Mouse (Mus musculus) brain, embryonic 18.5 days (tissue): ENCODE results near the gene Arid5b.

Source experiments
- DNase-seq: peaks from one replicate; pipeline ENCODE4 v3.0.0-alpha.2; 2012; ENCODE audit warnings: low read depth, low spot score

Gene Arid5b

GRCm38 (mm10) chr10:68269789-68270188, 8.8 kb downstream of the Arid5b start:
- DNase-seq: no peak

GRCm38 (mm10) chr10:68268629-68269028, 9.9 kb downstream of the Arid5b start:
- no peak for DNase-seq

GRCm38 (mm10) chr10:68263969-68264688, 14.4 kb downstream of the Arid5b start:
- no peak for DNase-seq

GRCm38 (mm10) chr10:68263296-68263968, 15.1 kb downstream of the Arid5b start:
- DNase-seq: no peak

- no peak for DNase-seq
Observed at GRCm38 (mm10) chr10:68259601-68260000, 18.9 kb downstream of the Arid5b start.

GRCm38 (mm10) chr10:68257358-68258056, 21.0 kb downstream of the Arid5b start:
- DNase-seq: no peak

- no peak for DNase-seq
Observed at GRCm38 (mm10) chr10:68256134-68256533, 22.4 kb downstream of the Arid5b start.

- no peak for DNase-seq
Observed at GRCm38 (mm10) chr10:68253452-68254117, 25.0 kb downstream of the Arid5b start.

GRCm38 (mm10) chr10:68252650-68253049, 25.9 kb downstream of the Arid5b start:
- DNase-seq: no peak

GRCm38 (mm10) chr10:68249355-68249782, 29.2 kb downstream of the Arid5b start:
- no peak for DNase-seq

- no peak for DNase-seq
Observed at GRCm38 (mm10) chr10:68248281-68249015, 30.1 kb downstream of the Arid5b start.

GRCm38 (mm10) chr10:68247490-68248280, 30.9 kb downstream of the Arid5b start:
- no peak for DNase-seq

GRCm38 (mm10) chr10:68246603-68247247, 31.8 kb downstream of the Arid5b start:
- no peak for DNase-seq

- no peak for DNase-seq
Observed at GRCm38 (mm10) chr10:68240804-68241485, 37.6 kb downstream of the Arid5b start.

GRCm38 (mm10) chr10:68240094-68240803, 38.3 kb downstream of the Arid5b start:
- DNase-seq: no peak

GRCm38 (mm10) chr10:68239426-68240070, 39.0 kb downstream of the Arid5b start:
- no peak for DNase-seq

- no peak for DNase-seq
Observed at GRCm38 (mm10) chr10:68238707-68239425, 39.7 kb downstream of the Arid5b start.

GRCm38 (mm10) chr10:68238182-68238581, 40.4 kb downstream of the Arid5b start:
- no peak for DNase-seq
